Mouse (Mus musculus) hindbrain, embryonic 14.5 days (tissue): ENCODE data around the gene Rpl10a. TPM values are rescaled to one million over a fixed set of nuclear protein-coding genes. Genes with fewer than 3 reads are reported as not detected.
A peak's percentile ranks its signal among the peaks of the same experiment; 100 is the strongest.

ENCODE experiments used
- ATAC-seq: fragments of 200-750 bp; cut with Nextera tagmentation; 2 replicates; pipeline ENCODE4 v1.8.0; 2017; ENCODE audit warnings: moderate number of reproducible peaks, mild to moderate bottlenecking, moderate TSS enrichment, moderate library complexity; ENCODE audit not compliant: low FRiP score
- DNase-seq: peaks from one replicate; pipeline ENCODE4 v3.0.0-alpha.2; 2015; ENCODE audit warnings: low spot score
- H3K27ac ChIP-seq: fragments of 300-500 bp; sonication (generic); 2 replicates; pipeline ENCODE4 v1.5.1; 2014; ENCODE audit warnings: mild to moderate bottlenecking, moderate library complexity
- H3K27me3 ChIP-seq: fragments of 300-500 bp; sonication (generic); 2 replicates; pipeline ENCODE4 v1.6.1; 2014; ENCODE audit warnings: mild to moderate bottlenecking, low read length, mixed read lengths; ENCODE audit not compliant: control insufficient read depth, insufficient read depth
- H3K36me3 ChIP-seq: fragments of 300-500 bp; sonication (generic); replicated peaks from 2 replicates; pipeline ENCODE4 v1.6.1; 2014; ENCODE audit not compliant: control insufficient read depth, insufficient read depth
- H3K4me1 ChIP-seq: fragments of 300-500 bp; sonication (generic); replicated peaks from 2 replicates; pipeline ENCODE4 v1.6.1; 2014; ENCODE audit warnings: antibody characterized with exemption, low read length, mixed read lengths; ENCODE audit not compliant: control insufficient read depth, insufficient read depth
- H3K4me2 ChIP-seq: fragments of 300-500 bp; sonication (generic); replicated peaks from 2 replicates; pipeline ENCODE4 v1.6.1; 2014; ENCODE audit warnings: mild to moderate bottlenecking, moderate library complexity
- H3K4me3 ChIP-seq: fragments of 300-500 bp; sonication (generic); replicated peaks from 2 replicates; pipeline ENCODE4 v1.5.1; 2014; ENCODE audit warnings: mild to moderate bottlenecking, low read length
- H3K9ac ChIP-seq: fragments of 300-500 bp; sonication (generic); 2 replicates; pipeline ENCODE4 v1.6.1; 2014
- H3K9me3 ChIP-seq: fragments of 300-500 bp; sonication (generic); 2 replicates; pipeline ENCODE4 v1.6.1; 2016; ENCODE audit warnings: low read length; ENCODE audit not compliant: control insufficient read depth
- WGBS: fragments of 180-500 bp; shearing (Covaris S2); extraction: QIAGEN DNeasy Blood & Tissue Kit; methylation state at CpG from one replicate; pipeline ENCODE4 v1.1.7; 2014; 5-methylcytosine and 5-hydroxymethylcytosine counted together
- polyA plus RNA-seq: library from polyadenylated mRNA; unstranded; fragments of >200 nt; fragmentation: Nextera tagmentation; extraction: Ambion mirVana; gene quantifications from 2 replicates; pipeline ENCODE4 v1.2.1, GENCODE M21; 2014

The Rpl10a gene
- polyA plus RNA-seq, 1 experiment from 2014 or later = 441 TPM

DNA sequence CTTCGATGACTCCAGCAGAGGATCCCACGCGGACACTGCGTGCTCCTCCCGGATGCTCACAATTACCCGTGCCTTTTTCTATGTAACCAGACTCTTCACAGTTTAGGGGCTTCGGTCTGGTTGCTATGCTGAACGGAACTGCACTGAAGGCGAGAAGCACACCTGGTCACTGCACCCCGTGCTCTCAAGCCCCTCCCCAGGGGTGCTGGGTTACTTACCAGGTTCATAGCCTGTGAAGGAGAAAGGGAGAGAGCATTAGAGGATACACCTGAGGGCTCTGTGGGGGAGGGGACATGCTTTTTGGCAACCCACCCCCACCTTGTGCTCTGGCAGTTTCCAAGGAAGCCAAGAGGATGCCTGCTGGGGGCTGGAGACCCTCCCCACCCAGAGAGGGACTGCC lies 7.0 kb downstream of the Rpl10a start:
- Histone ChIP-seq H3K27me3 (no peaks in the 10 kb centered on the region), H3K9me3 (no peaks in the 10 kb centered on the region), H3K9ac (no peak overlapping the region), H3K4me2 (no peak overlapping the region), H3K36me3 (peaks cover 14% of the 10 kb centered on the region), H3K4me3 (no peak overlapping the region), H3K27ac (no peak overlapping the region), H3K4me1 (0 out of 2 replicates have a peak, but pooled peaks cover 2% of the 10 kb centered on the region)
- WGBS = 71% methylated on average over 10 of the region's 10 CpGs
- no peak for DNase-seq
- no peak for ATAC-seq

DNA sequence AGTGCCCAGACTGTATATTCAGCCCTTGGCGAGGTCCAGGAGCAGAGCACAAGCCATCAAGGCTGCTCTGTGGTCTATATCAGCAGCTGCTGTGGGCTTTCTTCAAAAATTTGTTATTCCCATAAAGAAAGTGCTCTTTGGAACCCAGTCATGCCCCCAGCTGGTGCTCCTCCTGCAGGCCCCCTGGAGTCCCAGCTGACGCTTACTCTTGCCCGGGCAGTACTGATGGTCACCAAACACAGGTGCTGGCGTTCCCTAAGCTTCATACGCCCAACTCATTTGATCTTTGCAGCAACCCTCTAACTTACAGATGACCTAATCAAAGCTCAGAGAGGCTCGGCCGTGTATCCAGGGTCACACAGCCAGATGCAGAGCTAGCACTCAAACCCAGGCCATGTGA lies 9.3 kb downstream of the Rpl10a start:
- WGBS = 89% methylated on average over 7 of the region's 7 CpGs
- DNase-seq (no peak), ATAC-seq (no peak)
- no peak overlapping the region for H3K4me2 ChIP-seq
- no peaks in the 10 kb centered on the region for H3K36me3 ChIP-seq
- peaks cover 8% of the 10 kb centered on the region for H3K4me1 ChIP-seq
- no peak overlapping the region for H3K4me3 ChIP-seq
- no peaks in the 10 kb centered on the region for H3K9me3 ChIP-seq
- no peaks in the 10 kb centered on the region for H3K27me3 ChIP-seq
- H3K27ac ChIP-seq = no peak overlapping the region
- H3K9ac ChIP-seq = no peak overlapping the region

DNA sequence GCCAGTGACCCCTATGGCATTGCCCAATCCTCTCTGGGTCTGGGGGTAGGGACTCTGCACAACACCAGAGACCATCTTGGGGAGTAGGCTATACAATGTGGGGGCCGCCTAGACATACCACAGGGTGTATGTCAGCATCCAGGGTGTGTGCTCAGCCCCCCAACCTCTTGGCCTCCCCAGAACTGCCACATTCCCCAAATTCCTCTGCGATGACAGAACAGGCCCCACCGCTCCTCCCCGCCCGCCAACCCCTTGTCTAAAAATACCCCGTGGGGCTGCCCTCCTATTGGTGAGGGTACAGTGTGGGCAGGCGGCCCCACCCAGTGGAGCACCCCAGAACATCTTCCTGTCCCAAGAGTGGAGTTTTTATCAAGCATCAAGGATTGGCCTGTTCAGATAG lies 12.3 kb downstream of the Rpl10a start:
- Histone ChIP-seq H3K27me3 (0 out of 2 replicates have a peak, but pooled peaks cover 5% of the 10 kb centered on the region), H3K9ac (peak overlapping the region; percentile 49; the same call in 1 of the 2 replicates)

DNA sequence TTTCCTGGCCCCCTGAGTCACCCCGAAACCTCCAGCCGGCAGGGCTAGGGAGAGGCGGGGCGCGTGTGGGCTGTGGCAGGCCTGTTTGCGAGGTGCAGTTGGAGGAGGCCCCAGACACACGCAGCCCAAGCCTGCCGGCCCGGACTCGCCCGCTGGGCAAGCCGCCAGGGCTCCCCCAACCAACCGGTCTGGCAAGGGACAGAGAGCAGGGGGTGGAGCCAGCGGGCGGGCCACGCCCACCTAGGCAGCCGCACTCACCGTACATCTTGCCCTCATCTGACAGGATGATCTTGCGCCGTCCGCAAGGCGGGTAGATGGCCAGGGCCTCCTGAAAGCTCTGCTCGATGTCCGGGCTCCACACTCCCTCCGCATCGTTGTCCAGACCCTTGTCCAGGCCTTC lies 12.8 kb downstream of the Rpl10a start:
- no peaks in the 10 kb centered on the region for H3K9me3 ChIP-seq
- DNase-seq = peak; percentile 69
- H3K9ac ChIP-seq = peak overlapping the region; percentile 49
- 6% methylated on average over 26 of the region's 26 CpGs for WGBS
- no peak overlapping the region for H3K27ac ChIP-seq
- H3K4me1 ChIP-seq = peaks cover 15% of the 10 kb centered on the region
- 0 out of 2 replicates have a peak, but pooled peaks cover 5% of the 10 kb centered on the region for H3K27me3 ChIP-seq
- H3K4me3 ChIP-seq = peak overlapping the region; percentile 11
- H3K4me2 ChIP-seq = peak overlapping the region; percentile 52
- peak; percentile 76 for ATAC-seq
- no peaks in the 10 kb centered on the region for H3K36me3 ChIP-seq

More for the DNA sequence above, 12.3 kb downstream of the Rpl10a start:
- DNase-seq (no peak), ATAC-seq (0 out of 2 replicates have a peak, but pooled peaks have one; percentile 1)
- H3K4me1 ChIP-seq = peaks cover 10% of the 10 kb centered on the region
- no peak overlapping the region for H3K27ac ChIP-seq
- no peak overlapping the region for H3K4me3 ChIP-seq
- H3K9me3 ChIP-seq = no peaks in the 10 kb centered on the region
- WGBS = 79% methylated on average over 7 of the region's 7 CpGs
- H3K36me3 ChIP-seq = no peaks in the 10 kb centered on the region
- peak overlapping the region; percentile 52 for H3K4me2 ChIP-seq

DNA sequence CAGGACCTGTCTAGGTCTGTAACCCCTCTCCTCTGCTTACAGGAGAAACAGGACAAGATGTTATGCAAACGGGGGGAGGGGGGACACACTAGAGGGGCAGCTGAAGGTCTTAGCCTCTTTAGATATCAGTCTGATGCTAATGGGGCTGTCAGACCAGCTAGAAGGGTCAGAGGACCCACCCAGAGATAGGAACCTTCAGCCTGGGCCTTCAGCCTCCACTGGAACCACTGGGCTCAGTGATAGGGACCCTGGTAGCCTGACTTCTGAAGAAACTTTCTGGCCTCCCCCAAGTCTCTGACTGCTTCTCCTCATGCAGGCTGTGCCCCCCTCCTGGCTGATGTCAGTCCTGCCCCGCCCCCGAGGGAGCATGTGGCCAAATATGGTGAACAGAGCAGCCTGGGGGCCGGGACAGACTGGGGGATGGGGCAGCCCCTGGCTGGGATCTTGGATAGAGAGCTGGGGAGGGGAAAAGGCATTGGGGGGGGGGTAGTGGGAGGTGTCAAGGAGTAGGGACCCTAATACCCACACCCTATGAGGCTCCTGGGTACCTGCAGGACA lies 15.9 kb downstream of the Rpl10a start:
- 22% methylated on average over 4 of the region's 4 CpGs for WGBS
- Histone ChIP-seq H3K4me3 (no peak overlapping the region), H3K27me3 (0 out of 2 replicates have a peak, but pooled peaks cover 5% of the 10 kb centered on the region), H3K4me2 (no peak overlapping the region), H3K27ac (no peak overlapping the region), H3K4me1 (peaks cover 16% of the 10 kb centered on the region), H3K36me3 (no peaks in the 10 kb centered on the region), H3K9ac (no peak overlapping the region), H3K9me3 (no peaks in the 10 kb centered on the region)
- DNase-seq (no peak), ATAC-seq (no peak)

DNA sequence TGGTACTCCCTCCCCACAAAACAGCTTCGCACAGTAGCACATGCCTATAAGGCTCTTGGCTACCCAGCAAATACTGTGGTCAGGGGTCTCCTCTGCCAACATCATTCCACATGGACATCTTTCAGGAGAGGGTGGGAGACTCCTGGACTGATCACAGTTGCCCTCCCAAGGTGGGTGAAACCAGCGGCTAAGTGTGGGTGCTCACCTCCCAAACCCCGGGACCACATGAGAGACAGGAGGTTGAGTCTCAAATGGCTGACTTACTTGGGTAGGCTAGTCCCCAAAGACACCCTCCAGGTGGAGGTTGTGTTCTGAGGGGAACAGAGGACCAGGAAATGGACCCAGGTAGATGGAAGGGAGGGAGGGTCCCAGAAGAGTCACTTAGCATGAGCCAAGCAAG lies 16.4 kb downstream of the Rpl10a start:
- ATAC-seq = no peak
- H3K4me1 ChIP-seq = peaks cover 16% of the 10 kb centered on the region

DNA sequence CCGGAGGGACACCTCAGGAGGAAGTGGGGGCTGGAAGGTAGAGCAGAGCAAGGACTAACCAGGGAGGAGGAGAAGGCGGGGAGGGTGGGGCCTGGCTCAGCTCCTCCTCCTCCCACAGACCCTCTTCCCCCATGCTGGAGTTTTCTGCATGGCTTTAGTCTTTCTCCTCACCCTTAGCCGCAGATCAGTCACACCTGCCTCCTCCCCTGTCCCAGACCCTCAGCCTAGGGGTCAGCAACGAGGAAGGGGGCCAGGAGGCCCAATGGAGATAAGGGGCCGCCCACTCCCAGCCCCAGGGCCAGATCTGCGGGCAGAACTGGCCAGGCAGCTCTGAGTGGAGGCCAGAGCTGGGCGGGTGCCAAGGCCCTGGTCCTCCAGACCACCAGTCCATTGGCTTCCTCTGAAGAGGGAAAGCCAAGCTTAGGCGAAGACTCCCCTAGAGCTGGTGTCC lies 17.0 kb downstream of the Rpl10a start:
- ATAC-seq (no peak), DNase-seq (no peak)
- H3K36me3 ChIP-seq = no peaks in the 10 kb centered on the region
- no peak overlapping the region for H3K9ac ChIP-seq
- 16% methylated on average over 8 of the region's 8 CpGs for WGBS
- no peak overlapping the region for H3K4me3 ChIP-seq
- H3K4me1 ChIP-seq = peaks cover 16% of the 10 kb centered on the region
- H3K9me3 ChIP-seq = no peaks in the 10 kb centered on the region
- H3K27ac ChIP-seq = no peak overlapping the region
- H3K27me3 ChIP-seq = peaks cover 9% of the 10 kb centered on the region; the same call in 1 of the 2 replicates
- H3K4me2 ChIP-seq = no peak overlapping the region

More for the DNA sequence above, 16.4 kb downstream of the Rpl10a start:
- Histone ChIP-seq H3K4me2 (no peak overlapping the region), H3K36me3 (no peaks in the 10 kb centered on the region), H3K27me3 (0 out of 2 replicates have a peak, but pooled peaks cover 5% of the 10 kb centered on the region), H3K9ac (no peak overlapping the region), H3K4me3 (no peak overlapping the region), H3K27ac (no peak overlapping the region), H3K9me3 (no peaks in the 10 kb centered on the region)
- DNase-seq = no peak
- 49% methylated on average over 3 of the region's 3 CpGs for WGBS

DNA sequence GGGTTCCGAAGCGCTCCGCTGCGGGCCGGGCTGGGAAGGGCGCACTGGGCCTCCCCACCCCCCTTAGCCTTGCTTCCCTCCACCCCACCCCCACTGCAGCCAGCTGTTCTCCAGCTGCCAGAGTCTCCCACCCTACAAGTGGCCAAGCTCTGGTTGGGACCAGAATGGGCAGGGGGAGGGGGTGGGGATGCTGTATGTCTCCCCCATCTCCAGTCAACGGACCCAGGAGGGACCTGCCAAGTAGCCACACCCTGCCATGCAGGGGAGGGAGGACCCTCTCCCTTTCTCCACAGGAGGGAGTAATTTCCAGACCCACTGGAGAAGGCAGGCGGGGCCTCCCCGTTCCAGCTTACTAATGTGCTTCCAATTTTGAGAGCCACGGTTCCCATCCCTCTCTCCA lies 17.6 kb downstream of the Rpl10a start:
- no peak overlapping the region for H3K4me3 ChIP-seq
- H3K27me3 ChIP-seq = peaks cover 15% of the 10 kb centered on the region
- H3K36me3 ChIP-seq = no peaks in the 10 kb centered on the region
- no peak for DNase-seq
- H3K4me1 ChIP-seq = peaks cover 17% of the 10 kb centered on the region
- H3K4me2 ChIP-seq = no peak overlapping the region
- 9% methylated on average over 10 of the region's 10 CpGs for WGBS
- H3K9ac ChIP-seq = no peak overlapping the region
- no peak overlapping the region for H3K27ac ChIP-seq
- no peak for ATAC-seq
- H3K9me3 ChIP-seq = no peaks in the 10 kb centered on the region

DNA sequence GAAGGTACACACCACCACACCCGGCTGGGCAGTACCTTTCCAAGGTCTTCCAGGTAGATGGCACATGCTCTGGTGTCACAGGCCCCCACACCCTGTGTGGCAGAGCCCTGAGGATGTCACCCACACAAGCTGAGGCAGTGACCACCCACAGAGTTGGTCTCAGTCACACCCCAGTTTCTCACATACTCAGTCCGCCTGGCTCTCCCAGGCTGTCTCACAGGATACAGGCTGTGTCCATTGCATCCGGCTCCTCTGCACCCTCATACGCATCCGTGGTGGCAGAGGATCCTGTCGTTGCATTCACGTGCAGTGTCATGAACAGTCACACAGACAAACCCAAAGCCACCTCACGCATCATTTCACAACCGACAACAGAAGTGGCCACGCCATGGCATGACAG lies 19.1 kb downstream of the Rpl10a start:
- WGBS = 84% methylated on average over 10 of the region's 10 CpGs
- H3K9me3 ChIP-seq = no peaks in the 10 kb centered on the region
- ATAC-seq = no peak
- H3K27ac ChIP-seq = no peak overlapping the region
- no peak for DNase-seq
- H3K4me1 ChIP-seq = peaks cover 15% of the 10 kb centered on the region
- no peak overlapping the region for H3K4me2 ChIP-seq
- peaks cover 29% of the 10 kb centered on the region for H3K27me3 ChIP-seq
- H3K4me3 ChIP-seq = no peak overlapping the region
- H3K9ac ChIP-seq = no peak overlapping the region
- H3K36me3 ChIP-seq = no peaks in the 10 kb centered on the region
